Mouse (Mus musculus): Measurements from ENCODE around the gene Zmym6. TPM values are rescaled to one million over a fixed set of nuclear protein-coding genes. Genes with fewer than 3 reads are reported as not detected.

Zmym6 gene
- polyA plus RNA-seq, 1 experiment from 2014 or later = 27.7 TPM

GRCm38 (mm10) chr4:127167096-127167495 is 89.9 kb downstream of the Zmym6 start:
- Histone ChIP-seq H3K9ac (replicated peaks; ENCODE audit: low read length) (no peak overlapping the region), H3K36me3 (replicated peaks; ENCODE audit: control insufficient read depth, insufficient read depth, low read depth, low read length) (no peaks in the 10 kb centered on the region), H3K4me3 (ENCODE audit: low read depth, low read length) (no peak overlapping the region), H3K9me3 (replicated peaks; ENCODE audit: control insufficient read depth, low read length) (no peaks in the 10 kb centered on the region), H3K27ac (replicated peaks; ENCODE audit: low read depth, low read length) (no peak overlapping the region), H3K27me3 (ENCODE audit: control insufficient read depth, insufficient read depth, low read length) (peaks cover 41% of the 10 kb centered on the region), H3K4me2 (ENCODE audit: low read depth, low read length) (no peak overlapping the region), H3K4me1 (ENCODE audit: control insufficient read depth, insufficient read depth, low read length) (peaks cover 9% of the 10 kb centered on the region)
- DNase-seq (ENCODE audit: low spot score) = no peak
- 75% methylated on average over 5 of the region's 5 CpGs for WGBS
- no peak for ATAC-seq (replicated peaks; ENCODE audit: insufficient number of reproducible peaks, low FRiP score, low TSS enrichment, low read depth)

- Histone ChIP-seq H3K9ac (replicated peaks; ENCODE audit: low read length) (no peak overlapping the region), H3K27ac (replicated peaks; ENCODE audit: low read depth, low read length) (no peak overlapping the region), H3K4me3 (ENCODE audit: low read depth, low read length) (peak overlapping the region; percentile 53; the same call in 1 of the 2 replicates), H3K4me1 (ENCODE audit: control insufficient read depth, insufficient read depth, low read length) (peaks cover 9% of the 10 kb centered on the region), H3K27me3 (ENCODE audit: control insufficient read depth, insufficient read depth, low read length) (peaks cover 41% of the 10 kb centered on the region), H3K4me2 (ENCODE audit: low read depth, low read length) (no peak overlapping the region), H3K9me3 (replicated peaks; ENCODE audit: control insufficient read depth, low read length) (no peaks in the 10 kb centered on the region), H3K36me3 (replicated peaks; ENCODE audit: control insufficient read depth, insufficient read depth, low read depth, low read length) (no peaks in the 10 kb centered on the region)
- DNase-seq (ENCODE audit: low spot score) (no peak), ATAC-seq (replicated peaks; ENCODE audit: insufficient number of reproducible peaks, low FRiP score, low TSS enrichment, low read depth) (no peak)
- 15% methylated on average over 8 of the region's 8 CpGs for WGBS
These were observed 90.5 kb downstream of the Zmym6 start for GRCm38 (mm10) chr4:127167731-127168130.

- H3K9me3 ChIP-seq (replicated peaks; ENCODE audit: control insufficient read depth, low read length) = no peaks in the 10 kb centered on the region
- peak overlapping the region; percentile 56 for H3K9ac ChIP-seq (replicated peaks; ENCODE audit: low read length)
- H3K4me2 ChIP-seq (ENCODE audit: low read depth, low read length) = peak overlapping the region; percentile 97
- ATAC-seq (replicated peaks; ENCODE audit: insufficient number of reproducible peaks, low FRiP score, low TSS enrichment, low read depth) (peak; percentile 70), DNase-seq (ENCODE audit: low spot score) (peak; percentile 55)
- WGBS = under 1% methylated on average over 39 of the region's 39 CpGs
- H3K4me1 ChIP-seq (ENCODE audit: control insufficient read depth, insufficient read depth, low read length) = peaks cover 9% of the 10 kb centered on the region
- peak overlapping the region; percentile 53 for H3K4me3 ChIP-seq (ENCODE audit: low read depth, low read length)
- H3K36me3 ChIP-seq (replicated peaks; ENCODE audit: control insufficient read depth, insufficient read depth, low read depth, low read length) = no peaks in the 10 kb centered on the region
- H3K27ac ChIP-seq (replicated peaks; ENCODE audit: low read depth, low read length) = no peak overlapping the region
- H3K27me3 ChIP-seq (ENCODE audit: control insufficient read depth, insufficient read depth, low read length) = peaks cover 41% of the 10 kb centered on the region
These were observed 91.2 kb downstream of the Zmym6 start for GRCm38 (mm10) chr4:127168211-127168913.

GRCm38 (mm10) chr4:127168914-127169345 is 91.7 kb downstream of the Zmym6 start, which contains the start of gene Dlgap3:
Gene Dlgap3 (plus strand): TSS chr4:127169204.
- DNase-seq (ENCODE audit: low spot score) = peak; percentile 54

GRCm38 (mm10) chr4:127169346-127170221 is 92.4 kb downstream of the Zmym6 start:
- peak; percentile 40; the same call in 1 of the 2 replicates for ATAC-seq (replicated peaks; ENCODE audit: insufficient number of reproducible peaks, low FRiP score, low TSS enrichment, low read depth)
- Histone ChIP-seq H3K4me3 (ENCODE audit: low read depth, low read length) (peak overlapping the region; percentile 53), H3K9me3 (replicated peaks; ENCODE audit: control insufficient read depth, low read length) (no peaks in the 10 kb centered on the region), H3K9ac (replicated peaks; ENCODE audit: low read length) (peak overlapping the region; percentile 56), H3K4me2 (ENCODE audit: low read depth, low read length) (peak overlapping the region; percentile 97), H3K4me1 (ENCODE audit: control insufficient read depth, insufficient read depth, low read length) (peaks cover 9% of the 10 kb centered on the region), H3K27ac (replicated peaks; ENCODE audit: low read depth, low read length) (no peak overlapping the region), H3K27me3 (ENCODE audit: control insufficient read depth, insufficient read depth, low read length) (peaks cover 41% of the 10 kb centered on the region), H3K36me3 (replicated peaks; ENCODE audit: control insufficient read depth, insufficient read depth, low read depth, low read length) (no peaks in the 10 kb centered on the region)
- 1% methylated on average over 48 of the region's 51 CpGs for WGBS
- DNase-seq (ENCODE audit: low spot score) = peak; percentile 2

More at GRCm38 (mm10) chr4:127168914-127169345, 91.7 kb downstream of the Zmym6 start, which contains the start of gene Dlgap3:
- no peak within 1 kb of the TSS for H3K27ac ChIP-seq (replicated peaks; ENCODE audit: low read depth, low read length)
- H3K4me1 ChIP-seq (ENCODE audit: control insufficient read depth, insufficient read depth, low read length) = peaks cover 9% of the 10 kb centered on the region
- peak within 1 kb of the TSS; percentile 56 for H3K9ac ChIP-seq (replicated peaks; ENCODE audit: low read length)
- peak; percentile 31 for ATAC-seq (replicated peaks; ENCODE audit: insufficient number of reproducible peaks, low FRiP score, low TSS enrichment, low read depth)
- peak within 1 kb of the TSS; percentile 53 for H3K4me3 ChIP-seq (ENCODE audit: low read depth, low read length)
- no peaks in the 10 kb centered on the region for H3K9me3 ChIP-seq (replicated peaks; ENCODE audit: control insufficient read depth, low read length)
- H3K36me3 ChIP-seq (replicated peaks; ENCODE audit: control insufficient read depth, insufficient read depth, low read depth, low read length) = no peaks in the 10 kb centered on the region
- peak within 1 kb of the TSS; percentile 97 for H3K4me2 ChIP-seq (ENCODE audit: low read depth, low read length)
- WGBS = 0% methylated on average over 35 of the region's 67 CpGs
- peaks cover 41% of the 10 kb centered on the region for H3K27me3 ChIP-seq (ENCODE audit: control insufficient read depth, insufficient read depth, low read length)

GRCm38 (mm10) chr4:127170866-127171265 is 93.7 kb downstream of the Zmym6 start:
- Histone ChIP-seq H3K4me2 (ENCODE audit: low read depth, low read length) (no peak overlapping the region), H3K9ac (replicated peaks; ENCODE audit: low read length) (no peak overlapping the region), H3K9me3 (replicated peaks; ENCODE audit: control insufficient read depth, low read length) (no peaks in the 10 kb centered on the region), H3K27me3 (ENCODE audit: control insufficient read depth, insufficient read depth, low read length) (peaks cover 41% of the 10 kb centered on the region), H3K36me3 (replicated peaks; ENCODE audit: control insufficient read depth, insufficient read depth, low read depth, low read length) (no peaks in the 10 kb centered on the region), H3K27ac (replicated peaks; ENCODE audit: low read depth, low read length) (no peak overlapping the region), H3K4me3 (ENCODE audit: low read depth, low read length) (no peak overlapping the region), H3K4me1 (ENCODE audit: control insufficient read depth, insufficient read depth, low read length) (peaks cover 9% of the 10 kb centered on the region)
- no peak for ATAC-seq (replicated peaks; ENCODE audit: insufficient number of reproducible peaks, low FRiP score, low TSS enrichment, low read depth)
- 38% methylated on average over 5 of the region's 5 CpGs for WGBS
- DNase-seq (ENCODE audit: low spot score) = no peak

- no peaks in the 10 kb centered on the region for H3K36me3 ChIP-seq (replicated peaks; ENCODE audit: control insufficient read depth, insufficient read depth, low read depth, low read length)
- peaks cover 41% of the 10 kb centered on the region for H3K27me3 ChIP-seq (ENCODE audit: control insufficient read depth, insufficient read depth, low read length)
- H3K27ac ChIP-seq (replicated peaks; ENCODE audit: low read depth, low read length) = no peak overlapping the region
- no peaks in the 10 kb centered on the region for H3K9me3 ChIP-seq (replicated peaks; ENCODE audit: control insufficient read depth, low read length)
- no peak overlapping the region for H3K4me2 ChIP-seq (ENCODE audit: low read depth, low read length)
- WGBS = 56% methylated on average over 4 of the region's 4 CpGs
- peaks cover 9% of the 10 kb centered on the region for H3K4me1 ChIP-seq (ENCODE audit: control insufficient read depth, insufficient read depth, low read length)
- DNase-seq (ENCODE audit: low spot score) (no peak), ATAC-seq (replicated peaks; ENCODE audit: insufficient number of reproducible peaks, low FRiP score, low TSS enrichment, low read depth) (no peak)
- H3K4me3 ChIP-seq (ENCODE audit: low read depth, low read length) = no peak overlapping the region
- no peak overlapping the region for H3K9ac ChIP-seq (replicated peaks; ENCODE audit: low read length)
These were observed 94.2 kb downstream of the Zmym6 start for GRCm38 (mm10) chr4:127171341-127171905.
